Mouse (Mus musculus) MEL (cell line): ENCODE results near the gene Ociad2. TPM values are rescaled to one million over a fixed set of nuclear protein-coding genes. Genes with fewer than 3 reads are reported as not detected.
A peak's percentile ranks its signal among the peaks of the same experiment; 100 is the strongest.

ENCODE experiments used
- DNase-seq: peaks from one replicate; pipeline ENCODE4 v3.0.0; 2011; ENCODE audit warnings: low read depth, low spot score
- H3K27ac ChIP-seq: 2 replicates; pipeline ENCODE4 v1.5.1; 2012; ENCODE audit warnings: low read depth, mild to moderate bottlenecking, control low read depth, low read length, moderate library complexity; ENCODE audit not compliant: control insufficient read depth
- H3K27me3 ChIP-seq, 2 experiments: fragments of 150-350 bp in 1 of 2; sonication (generic) in 1 of 2; 2 replicates each; pipeline ENCODE4 v1.6.1; 2012; ENCODE audit warnings: low read length in 2 of 2, mild to moderate bottlenecking in 2 of 2, improper control_type of control experiment in 1 of 2, moderate library complexity in 1 of 2; ENCODE audit not compliant: insufficient read depth in 2 of 2, control insufficient read depth in 1 of 2
- H3K36me3 ChIP-seq, 2 experiments: 2 replicates each; pipeline ENCODE4 v1.6.1; 2012 to 2014; ENCODE audit warnings: low read length in 2 of 2, improper control_type of control experiment in 1 of 2, inconsistent platforms in 1 of 2, mild to moderate bottlenecking in 1 of 2; ENCODE audit not compliant: insufficient read depth in 2 of 2, control insufficient read depth in 1 of 2
- H3K4me1 ChIP-seq, 2 experiments: fragments of 150-350 bp in 1 of 2; sonication (generic) in 1 of 2; 2 replicates each; pipeline ENCODE4 v1.6.1; 2012; ENCODE audit warnings: low read length in 2 of 2, improper control_type of control experiment in 1 of 2, mild to moderate bottlenecking in 1 of 2; ENCODE audit not compliant: insufficient read depth in 2 of 2, control insufficient read depth in 1 of 2
- H3K4me3 ChIP-seq, 2 experiments: fragments of 150-350 bp in 1 of 2; sonication (generic) in 1 of 2; 2 replicates each; pipeline ENCODE4 v1.5.1; 2012; ENCODE audit warnings: low read depth in 2 of 2, low read length in 2 of 2, mild to moderate bottlenecking in 2 of 2, moderate library complexity in 2 of 2, control low read depth in 1 of 2, improper control_type of control experiment in 1 of 2; ENCODE audit not compliant: control insufficient read depth in 1 of 2, insufficient read depth in 1 of 2
- H3K79me2 ChIP-seq: 2 replicates; pipeline ENCODE4 v1.6.1; 2012; ENCODE audit warnings: mild to moderate bottlenecking, low read length, moderate library complexity; ENCODE audit not compliant: control insufficient read depth, poor library complexity, insufficient read depth
- H3K9ac ChIP-seq: 2 replicates; pipeline ENCODE4 v1.6.1; 2012; ENCODE audit warnings: low read depth, mild to moderate bottlenecking, control low read depth, low read length, moderate library complexity; ENCODE audit not compliant: control insufficient read depth, poor library complexity, severe bottlenecking
- H3K9me3 ChIP-seq: fragments of 150-350 bp; sonication (generic); replicated peaks from 2 replicates; pipeline ENCODE4 v1.6.1; 2012; ENCODE audit warnings: mild to moderate bottlenecking, low read length, improper control_type of control experiment, moderate library complexity; ENCODE audit not compliant: insufficient read depth
- BHLHE40 ChIP-seq: IDR thresholded peaks from 2 replicates; pipeline ENCODE4 v1.6.1; 2012; ENCODE audit warnings: low read depth, mild to moderate bottlenecking, inconsistent platforms, low read length, improper control_type of control experiment, borderline replicate concordance
- CHD1 ChIP-seq: IDR thresholded peaks from 2 replicates; pipeline ENCODE4 v1.6.1; 2012; ENCODE audit warnings: low read depth, mild to moderate bottlenecking, inconsistent platforms, low read length, improper control_type of control experiment
- ELF1 ChIP-seq: IDR thresholded peaks from 2 replicates; pipeline ENCODE4 v1.6.1; 2014; ENCODE audit warnings: low read depth, mild to moderate bottlenecking, inconsistent platforms, low read length, improper control_type of control experiment, moderate library complexity
- EP300 ChIP-seq, 2 experiments: IDR thresholded peaks; 2 replicates each; pipeline ENCODE4 v1.6.1; 2011; ENCODE audit warnings: improper control_type of control experiment in 2 of 2, low read length in 2 of 2, low read depth in 1 of 2, mild to moderate bottlenecking in 1 of 2
- ETS1 ChIP-seq: IDR thresholded peaks from 2 replicates; pipeline ENCODE4 v1.6.1; 2012; ENCODE audit warnings: low read depth, mild to moderate bottlenecking, inconsistent platforms, low read length, improper control_type of control experiment, moderate library complexity
- GATA1 ChIP-seq: IDR thresholded peaks from 2 replicates; pipeline ENCODE4 v1.6.1; 2011; ENCODE audit warnings: low read depth, low read length, improper control_type of control experiment
- JUND ChIP-seq: IDR thresholded peaks from 2 replicates; pipeline ENCODE4 v1.6.1; 2011; ENCODE audit warnings: low read depth, mild to moderate bottlenecking, improper control_type of control experiment, low read length
- KAT2A ChIP-seq: conservative IDR thresholded peaks from 2 replicates; pipeline ENCODE4 v1.6.1; 2012; ENCODE audit warnings: low read depth, low read length, improper control_type of control experiment, inconsistent platforms
- MAFK ChIP-seq: IDR thresholded peaks from 2 replicates; pipeline ENCODE4 v1.6.1; 2011; ENCODE audit warnings: low read depth, mild to moderate bottlenecking, low read length, improper control_type of control experiment, borderline replicate concordance
- MAZ ChIP-seq: IDR thresholded peaks from 2 replicates; pipeline ENCODE4 v1.6.1; 2012; ENCODE audit warnings: low read depth, mild to moderate bottlenecking, inconsistent platforms, low read length, improper control_type of control experiment
- MXI1 ChIP-seq: IDR thresholded peaks from 2 replicates; pipeline ENCODE4 v1.6.1; 2011; ENCODE audit warnings: mild to moderate bottlenecking, low read depth, low read length, improper control_type of control experiment
- NELFE ChIP-seq: IDR thresholded peaks from 2 replicates; pipeline ENCODE4 v1.6.1; 2011; ENCODE audit warnings: low read depth, low read length, improper control_type of control experiment
- NRF1 ChIP-seq: IDR thresholded peaks from 2 replicates; pipeline ENCODE4 v1.6.1; 2014; ENCODE audit warnings: low read depth, mild to moderate bottlenecking, inconsistent platforms, low read length, improper control_type of control experiment, moderate library complexity; ENCODE audit not compliant: poor library complexity, insufficient read depth, severe bottlenecking
- POLR2A ChIP-seq, 2 experiments: IDR thresholded peaks; 2 replicates each; pipeline ENCODE4 v1.6.1; 2011 to 2012; ENCODE audit warnings: low read length in 2 of 2, mild to moderate bottlenecking in 2 of 2, control low read depth in 1 of 2, improper control_type of control experiment in 1 of 2, low read depth in 1 of 2, moderate library complexity in 1 of 2; ENCODE audit not compliant: control insufficient read depth in 1 of 2, insufficient read depth in 1 of 2, poor library complexity in 1 of 2
- POLR2AphosphoS2 ChIP-seq: IDR thresholded peaks from 2 replicates; pipeline ENCODE4 v1.6.1; 2011; ENCODE audit warnings: low read length, improper control_type of control experiment
- RAD21 ChIP-seq: IDR thresholded peaks from 2 replicates; pipeline ENCODE4 v1.6.1; 2011; ENCODE audit warnings: mild to moderate bottlenecking, low read depth, low read length, improper control_type of control experiment
- RCOR1 ChIP-seq: IDR thresholded peaks from 2 replicates; pipeline ENCODE4 v1.6.1; 2012; ENCODE audit warnings: low read depth, mild to moderate bottlenecking, inconsistent platforms, low read length, improper control_type of control experiment
- SIN3A ChIP-seq: IDR thresholded peaks from 2 replicates; pipeline ENCODE4 v1.6.1; 2012; ENCODE audit warnings: low read length, improper control_type of control experiment, inconsistent platforms
- TAL1 ChIP-seq: IDR thresholded peaks from 2 replicates; pipeline ENCODE4 v1.6.1; 2012; ENCODE audit warnings: mild to moderate bottlenecking, inconsistent platforms, low read length, moderate library complexity, mixed read lengths
- TBP ChIP-seq: IDR thresholded peaks from 2 replicates; pipeline ENCODE4 v1.8.0; 2011; ENCODE audit warnings: low read depth, low read length, improper control_type of control experiment
- TCF12 ChIP-seq: IDR thresholded peaks from 2 replicates; pipeline ENCODE4 v1.6.1; 2014; ENCODE audit warnings: low read depth, mild to moderate bottlenecking, inconsistent platforms, low read length, improper control_type of control experiment, moderate library complexity
- UBTF ChIP-seq: IDR thresholded peaks from 2 replicates; pipeline ENCODE4 v1.6.1; 2012; ENCODE audit warnings: low read depth, mild to moderate bottlenecking, inconsistent platforms, low read length, improper control_type of control experiment, moderate library complexity, borderline replicate concordance; ENCODE audit not compliant: insufficient read depth
- ZKSCAN1 ChIP-seq: IDR thresholded peaks from 2 replicates; pipeline ENCODE4 v1.6.1; 2012; ENCODE audit warnings: low read depth, mild to moderate bottlenecking, inconsistent platforms, low read length, improper control_type of control experiment, moderate library complexity
- ZNF384 ChIP-seq: IDR thresholded peaks from 2 replicates; pipeline ENCODE4 v1.6.1; 2012; ENCODE audit warnings: low read depth, mild to moderate bottlenecking, inconsistent platforms, low read length, improper control_type of control experiment
- polyA plus RNA-seq, 2 experiments: library from polyadenylated mRNA; stranded (reverse) in 1 of 2; unstranded in 1 of 2; fragments of >175 nt in 1 of 2; fragments of >200 nt in 1 of 2; gene quantifications; 2 replicates each; pipeline versions ENCODE4 v1.2.1 to v1.2.4; 2012; ENCODE audit warnings: low replicate concordance in 2 of 2, low read depth in 1 of 2; ENCODE audit not compliant: insufficient read length in 2 of 2, insufficient read depth in 1 of 2, missing spikeins in 1 of 2
- total RNA-seq: library from RNA; depleted of rRNA; stranded (reverse); fragments of 300-350 nt; gene quantifications from 2 replicates; pipeline ENCODE4 v1.2.3, GENCODE M21; 2012

Ociad2 gene
- total and polyA plus RNA-seq, 3 experiments: 3.9 to 11.0 TPM; not detected in 1

GRCm38 (mm10) chr5:73311458-73311857, 29.4 kb downstream of the Ociad2 start:
- no peak overlapping the region for H3K4me3 ChIP-seq
- no peaks in the 10 kb centered on the region for H3K27me3 ChIP-seq
- no peak overlapping the region for H3K9ac ChIP-seq
- peaks cover 5 to 6% of the 10 kb centered on the region in 2 experiments for H3K4me1 ChIP-seq
- peaks cover 17 to 61% of the 10 kb centered on the region in 2 experiments for H3K36me3 ChIP-seq
- H3K9me3 ChIP-seq: no peaks in the 10 kb centered on the region
- H3K79me2 ChIP-seq: no peaks in the 10 kb centered on the region
- TF ChIP-seq ETS1 (peak; percentile 54), EP300 (IDR thresholded peaks at IDR 0.05; ENCODE audit: low read depth in 1 of 2, low read length in 2 of 2) (peak in 1 of 2 experiments; percentile 22; a peak in 1 of 4 replicates), GATA1 (0 out of 2 replicates have a peak, but pooled peaks have one; percentile 27), UBTF (no peak), TAL1 (peak; percentile 58), KAT2A (no peak), MXI1 (peak; percentile 36; the same call in 1 of the 2 replicates)
- TF ChIP-seq, all 39 proteins: peak for 5
- H3K27ac ChIP-seq: no peak overlapping the region
- DNase-seq: peak; percentile 50

- H3K27ac ChIP-seq: no peak overlapping the region
- peaks cover 21 to 67% of the 10 kb centered on the region in 2 experiments for H3K36me3 ChIP-seq
- H3K9me3 ChIP-seq: no peaks in the 10 kb centered on the region
- TF ChIP-seq RAD21: no peak
- TF ChIP-seq TBP: no peak
- no peak for TF ChIP-seq GATA1
- TF ChIP-seq JUND: no peak
- no peak for TF ChIP-seq NELFE
- no peak for TF ChIP-seq MAZ
- no peak for TF ChIP-seq SIN3A
- TF ChIP-seq POLR2A (IDR thresholded peaks at IDR 0.05; ENCODE audit: control insufficient read depth in 1 of 2, insufficient read depth in 1 of 2, low read depth in 1 of 2, low read length in 2 of 2, poor library complexity in 1 of 2): no peak
- no peak for TF ChIP-seq CHD1
- no peak for TF ChIP-seq TAL1
- TF ChIP-seq ZKSCAN1: no peak
- no peak for TF ChIP-seq TCF12
- TF ChIP-seq ELF1: no peak
- no peak for TF ChIP-seq BHLHE40
- TF ChIP-seq POLR2AphosphoS2: no peak
- no peak for TF ChIP-seq RCOR1
- TF ChIP-seq ZNF384: no peak
- no peak for TF ChIP-seq NRF1
- no peak for TF ChIP-seq MAFK
- H3K79me2 ChIP-seq: no peaks in the 10 kb centered on the region
- no peak overlapping the region for H3K4me3 ChIP-seq
- no peak for DNase-seq
- H3K27me3 ChIP-seq: no peaks in the 10 kb centered on the region
- peaks cover 5 to 6% of the 10 kb centered on the region in 2 experiments for H3K4me1 ChIP-seq
- no peak overlapping the region for H3K9ac ChIP-seq
Observed at GRCm38 (mm10) chr5:73310401-73310800, 30.4 kb downstream of the Ociad2 start.
